In genomic region chr17:28244714-28245113, GRCm38 (mm10) we compare ENCODE assay signal across 9 mouse cellular contexts. TPM values are rescaled to one million over a fixed set of nuclear protein-coding genes. Genes with fewer than 3 reads are reported as not detected.
DNase-seq lines count a peak whose midpoint lies in the region; ATAC-seq and TF ChIP-seq lines count a peak whose summit lies in the region.
"Had no signal": no experiment of that assay in that cellular context is flagged by ENCODE, and none has a peak within 500 bp of the region (broad histone marks: within the 10 kb centered on the region; RNA-seq: fewer than 3 reads in every experiment).

No protein-coding gene starts in this region.

- WGBS in kidney, postnatal 0 days: 38% methylated on average over 6 of the region's 6 CpGs
- WGBS in liver, postnatal 0 days (ENCODE audit: insufficient replicate concordance): 50% methylated on average over 5 of the region's 6 CpGs

- TF ChIP-seq POLR2A in cortical plate, adult 2 months (IDR thresholded peaks at IDR 0.05; ENCODE audit: extremely low read depth, insufficient read depth, low read length): no peak

- peaks cover 10% of the 10 kb centered on the region for H3K4me1 ChIP-seq in kidney, postnatal 0 days (replicated peaks; ENCODE audit: insufficient read depth, low read length)
- peaks cover 3% of the 10 kb centered on the region for H3K4me1 ChIP-seq in cortical plate, adult 2 months (ENCODE audit: control insufficient read depth, insufficient read depth, low read length)
- H3K4me1 ChIP-seq in liver, postnatal 0 days (ENCODE audit: insufficient read depth): peaks cover 33% of the 10 kb centered on the region

- no peak overlapping the region for H3K9ac ChIP-seq in kidney, postnatal 0 days (ENCODE audit: low read depth, low read length)
- no peak overlapping the region for H3K9ac ChIP-seq in liver, postnatal 0 days (replicated peaks)

- no peak for DNase-seq in kidney, postnatal 0 days (ENCODE audit: low spot score)
- DNase-seq in kidney, adult 11 months: no peak
- DNase-seq in forelimb bud, embryonic 11.5 days (ENCODE audit: low read depth, low spot score): peak; percentile 62
- DNase-seq in liver, postnatal 0 days: no peak
- DNase-seq in adipocyte (ENCODE audit: low spot score): no peak
- no peak for DNase-seq in cerebellum, adult 11-12 months
- DNase-seq in heart, adult 18-20 months: no peak

- no peak for TF ChIP-seq EP300 in liver, postnatal 0 days (IDR thresholded peaks at IDR 0.05; ENCODE audit: low read depth)

- no peak for TF ChIP-seq CTCF in kidney, postnatal 0 days (IDR thresholded peaks at IDR 0.05; ENCODE audit: low read depth)
- no peak for TF ChIP-seq CTCF in cortical plate, adult 2 months (IDR thresholded peaks at IDR 0.05; ENCODE audit: extremely low read depth, insufficient read depth, low read length)
- no peak for TF ChIP-seq CTCF in liver, postnatal 0 days (IDR thresholded peaks at IDR 0.05; ENCODE audit: low read depth)

- H3K4me3 ChIP-seq in kidney, postnatal 0 days (replicated peaks; ENCODE audit: low read depth, low read length): no peak overlapping the region
- H3K4me3 ChIP-seq in cortical plate, adult 2 months (ENCODE audit: insufficient read depth, low read length): no peak overlapping the region
- H3K4me3 ChIP-seq in liver, postnatal 0 days (ENCODE audit: low read depth, low read length): no peak overlapping the region

- H3K27ac ChIP-seq in kidney, postnatal 0 days: no peak overlapping the region
- H3K27ac ChIP-seq in cortical plate, adult 2 months (ENCODE audit: insufficient read depth, low read length): peak overlapping the region; percentile 15; the same call in 1 of the 2 replicates
- peak overlapping the region; percentile 48; the same call in 1 of the 2 replicates for H3K27ac ChIP-seq in liver, postnatal 0 days (ENCODE audit: low read depth)

- H3K4me2 ChIP-seq in kidney, postnatal 0 days (ENCODE audit: low read length): no peak overlapping the region
- H3K4me2 ChIP-seq in liver, postnatal 0 days (ENCODE audit: low read depth, low read length): peak overlapping the region; percentile 18; the same call in 1 of the 2 replicates

- 0 out of 2 replicates have a peak, but pooled peaks have one; percentile 17 for ATAC-seq in kidney, postnatal 0 days (replicated peaks; ENCODE audit: low FRiP score, low read depth)
- peak; percentile 66; the same call in 1 of the 2 replicates for ATAC-seq in liver, postnatal 0 days
- ATAC-seq: Patski had no signal

- no peaks in the 10 kb centered on the region for H3K27me3 ChIP-seq in kidney, postnatal 0 days (ENCODE audit: insufficient read depth, low read length)
- no peaks in the 10 kb centered on the region for H3K27me3 ChIP-seq in liver, postnatal 0 days (ENCODE audit: insufficient read depth, low read length)
- H3K27me3 ChIP-seq: Patski had no signal

- no peaks in the 10 kb centered on the region for H3K9me3 ChIP-seq in kidney, postnatal 0 days (replicated peaks; ENCODE audit: low read length)
- no peaks in the 10 kb centered on the region for H3K9me3 ChIP-seq in liver, postnatal 0 days (ENCODE audit: low read length)

- H3K36me3 ChIP-seq in kidney, postnatal 0 days (ENCODE audit: insufficient read depth, low read length): 0 out of 2 replicates have a peak, but pooled peaks cover 5% of the 10 kb centered on the region
- peaks cover 10% of the 10 kb centered on the region for H3K36me3 ChIP-seq in liver, postnatal 0 days (replicated peaks; ENCODE audit: insufficient read depth, low read length)

RNA-seq across cellular contexts. Expression of gene Ppard, which starts 12.2 kb away (rescaled TPM):
- 1.8 and 2.0 TPM in 2 replicates for polyA plus RNA-seq in kidney, postnatal 0 days (2015; fragmentation: Nextera tagmentation; extraction: Ambion mirVana)
- polyA plus RNA-seq in cortical plate, adult 2 months (2012; rRNA removed): 24.2 TPM in 2 replicates
- 0.66 and 0.73 TPM in 2 replicates for polyA plus RNA-seq in liver, postnatal 0 days (2015; fragmentation: Nextera tagmentation; extraction: Ambion mirVana)
- 10 to 100 TPM; 28.1 to 29.9 TPM for total RNA-seq in heart, adult 18-20 months (2021)

RNA-seq across cellular contexts. Expression of gene Def6, which starts 37.1 kb away (rescaled TPM):
- 8.6 and 9.2 TPM in 2 replicates for polyA plus RNA-seq in kidney, postnatal 0 days (2015; fragmentation: Nextera tagmentation; extraction: Ambion mirVana)
- 3.7 and 4.5 TPM in 2 replicates for polyA plus RNA-seq in cortical plate, adult 2 months (2012; rRNA removed)
- 8.3 and 9.0 TPM in 2 replicates for polyA plus RNA-seq in liver, postnatal 0 days (2015; fragmentation: Nextera tagmentation; extraction: Ambion mirVana)
- 1 to 10 TPM; 3.2 to 3.3 TPM for total RNA-seq in heart, adult 18-20 months (2021)
